Mouse (Mus musculus) bone marrow macrophage, adult 2 months (primary cell): ENCODE data around the gene Gm20538.

ENCODE experiments used
- CTCF ChIP-seq: IDR thresholded peaks from 2 replicates; pipeline ENCODE4 v1.5.1; 2012; ENCODE audit warnings: low read depth, mild to moderate bottlenecking, low read length, moderate library complexity
- POLR2A ChIP-seq: IDR thresholded peaks from 2 replicates; pipeline ENCODE4 v1.6.1; 2012; ENCODE audit warnings: mild to moderate bottlenecking, low read depth, low read length, borderline replicate concordance

GRCm38 (mm10) chr19:44544775-44545174, 7.9 kb downstream of the Gm20538 start:
- TF ChIP-seq CTCF (peak; percentile 55), POLR2A (no peak)
